Mouse (Mus musculus) liver, adult 2 months (tissue): ENCODE data around the gene Wdr45.

Experiments
- CTCF ChIP-seq: fragments of 200-500 bp; IDR thresholded peaks from 2 replicates; pipeline ENCODE4 v1.5.1; 2011; ENCODE audit warnings: low read depth, low read length, control low read depth
- POLR2A ChIP-seq: fragments of 200-500 bp; IDR thresholded peaks from 2 replicates; pipeline ENCODE4 v1.6.1; 2011; ENCODE audit warnings: low read length, control low read depth; ENCODE audit not compliant: insufficient read depth; ENCODE audit errors: extremely low read depth

DNA sequence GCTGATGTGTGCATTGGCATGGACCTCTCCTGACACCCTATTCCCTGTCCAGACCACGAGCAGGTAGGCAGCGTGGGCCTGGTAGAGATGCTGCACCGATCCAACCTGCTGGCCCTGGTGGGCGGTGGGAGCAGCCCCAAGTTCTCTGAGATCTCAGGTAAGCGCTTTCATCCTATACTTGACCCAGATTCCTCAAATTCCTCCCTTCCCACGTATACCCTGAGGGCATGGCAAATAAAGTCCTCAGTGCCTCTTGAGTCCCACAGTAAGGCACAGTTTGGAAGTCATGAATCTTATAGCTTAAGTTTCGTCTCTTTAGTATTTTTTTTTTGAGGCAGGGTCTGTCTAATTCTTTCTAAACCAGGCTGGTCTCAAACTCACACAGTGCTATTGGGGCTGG is 10.0 kb downstream of the Wdr45 start:
- TF ChIP-seq CTCF (no peak), POLR2A (no peak)
